9 mouse cellular contexts compared by ENCODE assay signal in genomic region chr16:87725963-87726362, GRCm38 (mm10). TPM values are rescaled to one million over a fixed set of nuclear protein-coding genes. Genes with fewer than 3 reads are reported as not detected.
DNase-seq lines count a peak whose midpoint lies in the region; ATAC-seq and TF ChIP-seq lines count a peak whose summit lies in the region.
"Had no signal": no experiment of that assay in that cellular context is flagged by ENCODE, and none has a peak within 500 bp of the region (broad histone marks: within the 10 kb centered on the region; RNA-seq: fewer than 3 reads in every experiment).

No protein-coding gene starts in this region.

- TF ChIP-seq CTCF in intestine, postnatal 0 days (IDR thresholded peaks at IDR 0.05; ENCODE audit: low read depth): no peak

- H3K4me3 ChIP-seq in intestine, postnatal 0 days (ENCODE audit: low read depth, low read length): no peak overlapping the region
- no peak overlapping the region for H3K4me3 ChIP-seq in myocyte

- ATAC-seq in intestine, postnatal 0 days: peak; percentile 89

- no peaks in the 10 kb centered on the region for H3K4me1 ChIP-seq in intestine, postnatal 0 days (replicated peaks; ENCODE audit: control insufficient read depth, insufficient read depth, low read length)

- H3K9ac ChIP-seq in intestine, postnatal 0 days (ENCODE audit: low read depth, low read length): no peak overlapping the region

- H3K27me3 ChIP-seq in intestine, postnatal 0 days (replicated peaks; ENCODE audit: control insufficient read depth, insufficient read depth, low read length): no peaks in the 10 kb centered on the region
- H3K27me3 ChIP-seq in myocyte (ENCODE audit: control insufficient read depth, insufficient read depth, insufficient read length): no peaks in the 10 kb centered on the region

- no peak overlapping the region for H3ac ChIP-seq in myocyte (ENCODE audit: control insufficient read depth, insufficient read length)

- TF ChIP-seq POLR2A in myocyte (IDR thresholded peaks at IDR 0.05; ENCODE audit: insufficient read length, low read depth): no peak

- H3K36me3 ChIP-seq in intestine, postnatal 0 days (ENCODE audit: control insufficient read depth, insufficient read depth): peaks cover 79% of the 10 kb centered on the region
- H3K36me3 ChIP-seq in myocyte (ENCODE audit: control insufficient read depth, insufficient read depth): peaks cover 48% of the 10 kb centered on the region

- H3K9me3 ChIP-seq in intestine, postnatal 0 days (ENCODE audit: control insufficient read depth): no peaks in the 10 kb centered on the region

- WGBS in intestine, postnatal 0 days: 38% methylated on average over 21 of the region's 21 CpGs

- H3K79me2 ChIP-seq in myocyte (ENCODE audit: control insufficient read depth, insufficient read depth): peaks cover 44% of the 10 kb centered on the region

- peak overlapping the region; percentile 38 for H3K4me2 ChIP-seq in intestine, postnatal 0 days (replicated peaks; ENCODE audit: low read depth)
- no peak overlapping the region for H3K4me2 ChIP-seq in myocyte (ENCODE audit: low read depth)

- peak; percentile 71 for DNase-seq in CD4-positive, CD25-positive, alpha-beta regulatory T cell, adult 2 months (ENCODE audit: low read depth, low spot score)
- peak; percentile 58 for DNase-seq in ZHBTc4 (ENCODE audit: low read depth, low spot score)
- DNase-seq in right cerebral cortex, postnatal 36 days (ENCODE audit: low spot score in 2 of 2): no peak
- no peak for DNase-seq in neural tube, embryonic 10.5 days (ENCODE audit: extremely low spot score, low spot score)
- no peak for DNase-seq in right cerebral cortex, adult 18-20 months
- no peak for DNase-seq in spleen, postnatal 36 days (ENCODE audit: low spot score in 2 of 2)
- DNase-seq: cerebellum, postnatal 36 days had no signal

- H3K27ac ChIP-seq in intestine, postnatal 0 days (ENCODE audit: low read depth, low read length): peak overlapping the region; percentile 35; the same call in 1 of the 2 replicates

TF ChIP-seq in myocyte, 11 proteins besides CTCF, POLR2A, EP300 and RAD21:
- TF ChIP-seq MYOG (IDR thresholded peaks at IDR 0.05; ENCODE audit: control insufficient read depth in 1 of 3, insufficient read depth in 1 of 3, insufficient read length in 2 of 3, low read depth in 2 of 3): no peak
- peak; percentile 39 for TF ChIP-seq POLR2AphosphoS2 (IDR thresholded peaks at IDR 0.05; ENCODE audit: insufficient read length, low read depth)
TF ChIP-seq in myocyte: peak in this region for 1.

RNA-seq across cellular contexts. Expression of gene Bach1, which starts 27.2 kb away (rescaled TPM):
- 21.3 and 22.8 TPM in 2 replicates for polyA plus RNA-seq in intestine, postnatal 0 days (2015; fragmentation: Nextera tagmentation; extraction: Ambion mirVana)
- 8.8 TPM for polyA plus RNA-seq in myocyte (2012; fragmentation: generic; extraction: Trizol)

Comparison
In these comparisons a context has a peak if more than half of its experiments do, and no peak if none do; other contexts are left out.
1. DNase-seq: peak in CD4-positive, CD25-positive, alpha-beta regulatory T cell, adult 2 months (single experiment) and ZHBTc4 (single experiment); none in right cerebral cortex, postnatal 36 days (0 of 2), neural tube, embryonic 10.5 days (single experiment), right cerebral cortex, adult 18-20 months (single experiment) and spleen, postnatal 36 days (0 of 2).